Mouse (Mus musculus) c-Kit-positive CD71-negative TER-119-negative erythroid progenitor cells, embryonic 14.5 days (primary cell): ENCODE measurements around the gene Dysf.
"Not testable (repeated sequence)": the region's sequence is repeated elsewhere in the genome, so short reads cannot be mapped to it uniquely, and the experiment has no call there.

ENCODE experiments used
- DNase-seq: peaks from one replicate; pipeline ENCODE4 v3.0.0-alpha.2; 2013; ENCODE audit warnings: low read depth

Gene Dysf

DNA sequence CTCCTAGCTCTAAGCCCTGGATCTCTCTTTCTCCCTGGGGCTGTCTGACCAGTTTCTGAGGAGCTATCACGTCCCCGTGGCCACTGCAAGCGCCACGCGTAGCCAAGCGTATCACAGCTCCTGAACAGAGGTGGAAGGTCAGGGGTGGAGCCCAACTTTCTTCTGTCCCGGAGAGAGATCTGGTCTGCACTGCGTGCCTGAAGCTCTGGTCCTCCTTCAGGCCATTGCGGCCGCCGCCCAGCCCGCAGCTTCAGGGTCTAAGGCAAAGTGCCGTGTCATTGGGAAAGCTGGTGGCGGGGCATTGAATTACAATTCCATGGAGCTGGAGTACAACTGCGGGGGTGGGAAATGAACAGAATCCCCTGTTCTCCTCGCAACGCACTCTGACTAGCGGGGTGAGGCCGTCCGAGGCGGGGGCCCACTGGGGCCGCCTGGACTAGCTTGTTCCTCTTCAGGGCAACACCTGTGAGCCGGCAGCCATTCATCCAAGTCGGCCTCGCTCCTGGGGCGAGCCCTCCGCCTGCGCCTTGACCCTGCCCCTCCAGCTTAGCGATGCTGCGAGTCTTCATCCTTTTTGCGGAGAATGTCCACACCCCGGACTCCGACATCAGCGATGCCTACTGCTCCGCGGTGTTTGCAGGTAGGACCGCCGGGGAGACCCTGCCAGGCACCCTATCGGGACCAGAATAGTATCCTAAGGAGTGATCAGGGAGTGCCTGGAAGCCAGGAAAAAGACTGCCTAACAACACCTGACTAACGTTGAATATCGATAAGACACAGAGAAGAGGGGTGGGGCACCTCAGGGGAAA, at the start of gene Dysf:
Gene Dysf (plus strand): TSS at position 228 of the 809 bp plus-strand sequence.
- no peak for DNase-seq

- DNase-seq, result no peak
Measured at GRCm38 (mm10) chr6:83987642-83988041, 20.7 kb upstream of the Dysf start.

DNA sequence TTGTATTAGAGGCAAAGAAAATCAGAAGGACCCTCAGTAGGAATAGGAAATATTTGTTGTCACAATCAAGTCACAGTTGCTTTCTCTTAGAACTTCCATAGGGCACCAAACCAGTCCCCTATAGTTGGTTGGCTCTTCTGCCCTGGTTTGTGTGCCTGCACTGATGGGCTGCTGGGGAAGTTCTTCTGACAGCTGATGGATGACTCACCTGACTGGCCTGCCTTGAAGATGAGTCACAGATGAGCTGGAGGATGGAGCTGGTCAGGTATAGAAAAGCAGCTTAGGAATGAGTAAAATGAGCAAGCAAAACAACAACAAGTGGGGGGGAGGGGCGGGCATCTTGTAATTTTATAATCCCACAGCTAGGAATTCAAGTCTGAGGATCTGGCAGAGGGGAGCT, 5.7 kb upstream of the Dysf start:
- DNase-seq, result no peak

DNA sequence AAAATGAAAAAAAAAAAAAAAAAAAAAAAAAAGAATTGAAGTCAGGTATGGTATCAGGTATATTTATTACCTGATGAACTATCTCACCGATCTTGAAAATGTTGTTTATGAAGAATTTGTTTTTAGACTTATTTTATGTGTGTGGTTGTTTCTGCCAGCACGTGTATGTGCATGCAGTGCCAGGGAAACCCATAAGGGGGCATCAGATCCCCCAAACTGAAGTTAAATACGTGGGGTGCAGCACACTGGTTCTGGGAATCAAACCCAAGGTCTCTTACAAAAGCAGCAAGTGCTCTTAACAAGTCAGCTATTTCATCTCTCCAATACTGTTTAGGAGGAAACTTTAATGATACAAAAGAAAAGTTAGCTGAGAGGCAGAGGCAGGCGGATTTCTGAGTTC, 4.1 kb upstream of the Dysf start:
- DNase-seq, result no peak

- no peak for DNase-seq
Measured at GRCm38 (mm10) chr6:84009172-84009872, 932 bp downstream of the Dysf start.

DNA sequence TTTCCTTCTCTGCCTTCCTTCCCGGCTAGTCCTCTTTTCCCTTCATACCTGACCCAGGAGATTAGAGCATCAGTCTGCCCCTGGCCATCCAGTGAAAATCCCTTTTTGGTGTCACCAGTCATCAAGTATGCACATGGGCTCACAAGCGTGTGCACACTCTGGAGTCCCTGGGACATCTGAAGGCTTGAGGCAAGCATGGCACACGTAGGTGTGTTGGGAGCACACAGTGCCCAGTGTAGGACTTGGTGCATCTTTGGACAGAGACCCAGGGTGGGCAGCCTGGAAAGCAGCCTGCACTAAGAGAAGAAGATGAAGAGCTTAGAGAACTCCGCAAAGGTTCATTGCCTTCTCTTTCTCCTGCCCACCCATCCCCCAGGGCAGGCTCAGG, 1.5 kb downstream of the Dysf start:
- DNase-seq, result no peak

DNA sequence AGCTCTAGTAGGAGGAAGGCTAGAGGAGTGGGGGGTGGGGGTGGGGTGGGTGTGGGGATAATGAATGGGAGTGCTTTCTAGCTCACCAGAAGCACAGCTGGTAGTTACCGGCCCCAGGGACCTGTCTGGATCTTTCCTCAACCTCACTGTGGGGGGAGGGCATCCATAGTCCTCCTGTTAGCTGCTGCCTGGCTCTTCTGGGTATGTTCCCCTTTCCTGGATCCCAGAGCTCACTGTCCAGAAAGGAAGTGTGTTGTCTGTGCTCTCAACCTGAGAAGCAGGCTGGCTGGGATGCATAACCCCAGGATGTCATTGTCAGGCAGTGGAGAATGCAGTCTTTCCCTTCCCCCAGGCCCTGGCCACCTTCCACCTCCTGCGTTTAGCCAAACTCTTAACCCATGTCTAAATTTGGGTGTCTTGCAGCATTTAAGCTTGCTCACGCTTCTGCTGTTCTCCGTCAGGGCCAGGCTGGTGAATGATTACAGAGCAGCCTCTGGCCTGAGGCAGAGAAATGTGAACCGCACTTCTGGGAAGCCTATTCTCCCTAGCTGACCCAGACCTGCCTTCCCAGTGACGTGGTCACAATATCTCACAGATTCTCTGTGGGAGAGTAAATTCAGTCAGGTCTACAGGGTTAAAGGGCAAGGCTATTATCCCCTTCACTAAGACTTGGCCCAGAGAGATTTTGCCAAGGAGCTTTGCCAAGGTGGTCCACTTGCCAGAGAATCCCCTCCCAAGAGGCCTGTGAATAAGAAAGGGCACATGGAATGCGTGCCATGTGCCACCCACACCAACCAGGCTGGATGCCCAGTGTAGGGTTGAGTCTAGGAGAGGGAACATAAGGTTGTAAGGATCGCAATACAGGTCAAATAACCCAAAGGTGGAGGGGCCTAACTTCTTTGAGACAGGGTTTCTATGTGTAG, 2.2 kb downstream of the Dysf start:
- DNase-seq, result no peak

DNA sequence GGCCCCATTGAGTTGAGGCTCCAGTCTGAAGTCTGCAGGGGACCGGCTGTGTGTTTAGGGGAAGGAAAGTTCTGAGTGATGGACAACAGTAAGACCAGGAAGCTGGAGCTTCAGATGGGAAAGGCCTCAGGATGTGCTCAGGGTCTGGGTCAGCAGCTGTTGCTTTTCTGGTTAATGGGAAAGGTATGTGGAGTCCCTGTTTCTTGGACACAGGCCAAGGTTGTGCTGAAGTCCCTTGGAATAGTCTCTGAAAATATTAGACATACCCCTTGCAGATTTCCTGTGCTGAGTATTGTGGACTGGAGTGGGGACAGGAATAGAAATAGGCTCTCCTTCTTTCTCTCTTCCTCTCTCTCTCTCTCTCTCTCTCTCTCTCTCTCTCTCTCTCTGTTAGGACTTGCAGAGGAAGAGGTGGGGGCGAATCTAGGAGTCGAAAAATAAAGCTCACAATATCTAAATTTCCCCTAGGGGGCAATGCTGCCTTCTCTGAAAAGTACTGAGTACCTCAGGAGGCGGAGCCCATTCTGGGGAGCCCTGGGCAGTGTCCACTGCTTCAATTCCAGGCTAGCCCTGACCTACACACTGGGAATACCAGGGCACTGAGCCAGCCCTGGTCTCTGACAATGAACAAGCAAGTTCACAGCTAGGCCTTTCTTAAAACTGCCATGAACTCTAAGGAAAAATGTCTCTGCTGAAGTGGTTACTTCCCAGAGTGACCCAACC, 6.7 kb downstream of the Dysf start:
- DNase-seq, result not testable (repeated sequence)

GRCm38 (mm10) chr6:84016851-84017250, 8.5 kb downstream of the Dysf start:
- no peak for DNase-seq

DNA sequence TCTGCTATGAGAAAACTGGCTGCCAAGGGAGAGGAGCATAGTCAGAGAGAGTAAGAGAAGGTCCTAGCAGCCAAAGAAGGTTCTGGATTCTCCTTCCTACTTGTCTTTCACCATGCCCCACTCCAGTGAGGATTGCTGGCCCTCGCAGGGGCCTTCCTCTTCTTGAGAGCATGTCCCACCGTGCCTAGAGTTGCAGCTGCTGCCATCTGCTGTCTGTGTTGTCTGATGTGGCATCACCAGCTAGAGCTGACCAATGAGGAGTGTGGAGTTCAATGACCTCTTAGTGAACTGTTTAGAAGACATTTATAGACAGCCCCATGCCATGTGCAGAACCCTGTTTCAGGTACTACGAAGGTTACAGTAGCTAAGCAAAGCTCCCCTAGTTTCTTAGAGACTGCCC, 9.0 kb downstream of the Dysf start:
- no peak for DNase-seq

DNA sequence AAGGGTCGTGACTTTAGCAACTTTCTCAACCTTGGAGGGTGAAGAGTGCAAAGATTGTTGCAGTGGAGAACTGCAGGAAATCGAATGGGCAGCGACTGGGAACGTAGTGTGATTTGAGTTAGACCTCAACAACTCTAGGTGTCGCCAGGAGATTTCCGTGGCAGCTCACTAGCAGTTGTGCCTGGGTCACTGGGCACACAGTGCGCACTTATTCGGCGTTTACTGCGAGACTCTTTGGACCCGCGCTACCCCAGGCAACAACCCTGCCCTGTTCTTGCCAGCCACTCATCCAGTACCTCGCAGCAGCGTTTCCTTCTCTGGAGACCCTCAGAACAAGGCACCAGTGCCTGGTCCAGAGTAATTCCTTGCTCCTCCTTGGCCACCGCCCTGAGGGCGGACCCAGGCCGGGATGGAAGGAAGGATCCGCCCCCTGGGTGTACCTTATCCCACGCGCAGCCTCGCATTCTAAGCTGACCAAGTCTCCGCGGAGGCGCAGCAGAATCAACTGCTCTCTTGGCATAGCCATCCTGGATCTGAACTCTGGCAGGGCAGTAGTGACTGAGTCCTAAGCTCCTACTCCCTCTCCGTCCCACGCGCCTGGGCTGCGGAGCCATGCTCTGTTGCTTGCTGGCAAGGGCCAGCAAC, 10.6 kb downstream of the Dysf start:
- DNase-seq, result no peak

DNA sequence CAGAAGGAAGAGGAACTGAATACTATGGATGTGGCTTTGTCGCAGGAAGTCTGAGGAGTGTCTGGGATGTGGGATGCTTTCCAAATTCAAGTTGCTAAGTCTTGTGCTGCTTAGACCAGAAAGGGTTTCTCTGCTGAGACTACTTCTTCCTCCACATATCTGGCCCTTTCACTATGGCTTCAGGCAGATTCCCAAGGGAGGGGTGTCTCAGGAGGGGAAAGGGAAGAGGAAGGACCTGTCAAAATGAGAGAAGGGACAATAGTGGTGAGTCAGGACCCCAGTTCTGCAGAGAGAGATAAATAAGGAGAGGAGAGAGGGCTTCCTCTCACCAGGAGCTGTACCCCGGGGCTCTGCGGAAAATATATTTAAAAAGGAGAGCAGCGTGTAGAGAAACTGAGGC, 11.6 kb downstream of the Dysf start:
- DNase-seq, result no peak

- DNase-seq, result no peak
Measured at GRCm38 (mm10) chr6:84021990-84022389, 13.6 kb downstream of the Dysf start.

DNA sequence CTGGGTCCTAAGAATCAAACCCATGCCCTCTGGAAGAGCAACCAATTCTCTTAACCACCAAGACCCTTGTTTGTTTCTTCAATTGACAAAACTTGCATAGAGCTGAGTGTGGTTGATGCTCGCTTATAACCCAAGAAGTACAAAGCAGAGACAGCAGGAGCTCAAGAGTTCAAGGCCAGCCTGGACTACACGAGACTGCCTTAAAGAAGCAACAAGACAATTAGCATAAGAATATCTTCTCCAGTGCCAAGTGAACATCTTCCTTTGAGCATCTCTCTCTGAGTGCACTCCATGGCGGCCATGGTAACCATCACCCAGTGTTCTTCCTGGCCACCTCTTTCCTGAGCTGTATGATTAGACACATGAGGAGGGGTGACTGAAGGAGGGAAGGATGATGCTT, 17.2 kb downstream of the Dysf start:
- no peak for DNase-seq

GRCm38 (mm10) chr6:84028791-84029190, 20.4 kb downstream of the Dysf start:
- no peak for DNase-seq

DNA sequence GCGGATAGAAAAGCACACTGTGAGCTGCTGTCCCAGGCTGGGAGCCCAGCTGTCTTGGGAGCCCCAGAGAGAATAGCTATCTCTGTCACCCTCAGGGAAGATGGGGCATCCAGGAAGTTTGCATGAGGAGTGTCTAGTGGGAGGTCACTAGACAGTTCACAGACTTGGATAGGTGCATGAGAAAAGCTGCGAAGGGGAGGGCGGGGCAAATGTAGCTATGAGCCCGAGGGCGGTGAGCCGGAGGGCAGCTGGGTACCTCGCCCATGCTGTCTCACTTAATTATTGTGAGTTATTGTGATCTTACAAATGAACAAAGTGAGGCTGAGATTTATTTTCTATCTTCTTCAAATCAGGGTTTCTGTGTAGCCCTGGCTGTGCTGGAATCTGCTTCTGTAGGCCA, 21.4 kb downstream of the Dysf start:
- DNase-seq, result no peak

GRCm38 (mm10) chr6:84032516-84032915, 24.1 kb downstream of the Dysf start:
- not testable (repeated sequence) for DNase-seq

- no peak for DNase-seq
Measured at GRCm38 (mm10) chr6:84043251-84043940, 35.0 kb downstream of the Dysf start.

GRCm38 (mm10) chr6:84044679-84045078, 36.3 kb downstream of the Dysf start:
- DNase-seq, result no peak

DNA sequence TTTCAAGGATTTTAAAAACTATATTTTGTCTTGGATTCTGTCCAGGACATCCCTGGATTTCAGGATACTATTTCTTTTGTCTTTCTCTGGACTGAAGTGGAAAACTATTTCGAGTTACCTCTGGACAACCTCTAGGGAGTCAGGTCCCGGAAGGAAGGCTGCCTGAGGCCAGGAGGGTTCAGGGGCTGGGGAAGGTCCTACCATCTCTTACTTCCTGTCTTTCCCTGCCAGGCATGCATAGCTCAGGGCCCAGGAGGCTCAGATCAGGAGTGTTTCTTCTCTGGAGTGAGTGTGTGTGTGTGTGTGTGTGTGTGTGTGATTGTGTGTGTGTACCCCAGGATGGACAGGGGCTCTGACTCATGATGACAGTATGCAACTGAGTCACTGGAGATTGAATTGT, 40.5 kb downstream of the Dysf start:
- no peak for DNase-seq

GRCm38 (mm10) chr6:84050238-84050637, 41.8 kb downstream of the Dysf start:
- no peak for DNase-seq
